Mouse (Mus musculus) monocyte, adult 2 months (primary cell): ENCODE data around the gene Hdac4.

ENCODE experiments used
- DNase-seq, 2 experiments: peaks; one replicate each; pipeline ENCODE4 v3.0.0; 2022; ENCODE audit warnings: low spot score in 2 of 2, low read depth in 1 of 2

Hdac4 gene

GRCm38 (mm10) chr1:92063271-92063670 lies 132.2 kb downstream of the Hdac4 start:
- DNase-seq = no peak

- DNase-seq = no peak
Measured at GRCm38 (mm10) chr1:92061198-92062073, 134.1 kb downstream of the Hdac4 start.

GRCm38 (mm10) chr1:92060532-92061064 lies 134.9 kb downstream of the Hdac4 start:
- no peak for DNase-seq

- DNase-seq = no peak
Measured at GRCm38 (mm10) chr1:92059571-92059970, 135.9 kb downstream of the Hdac4 start.

- DNase-seq = no peak
Measured at GRCm38 (mm10) chr1:92058731-92059425, 136.6 kb downstream of the Hdac4 start.

GRCm38 (mm10) chr1:92057068-92057467 lies 138.4 kb downstream of the Hdac4 start:
- DNase-seq = no peak

- DNase-seq = no peak
Measured at GRCm38 (mm10) chr1:92055149-92055548, 140.3 kb downstream of the Hdac4 start.

GRCm38 (mm10) chr1:92052190-92052589 lies 143.3 kb downstream of the Hdac4 start:
- peak; percentile 78 for DNase-seq

GRCm38 (mm10) chr1:92051489-92052062 lies 143.9 kb downstream of the Hdac4 start:
- DNase-seq = no peak

- no peak for DNase-seq
Measured at GRCm38 (mm10) chr1:92050992-92051391, 144.5 kb downstream of the Hdac4 start.

- no peak for DNase-seq
Measured at GRCm38 (mm10) chr1:92050566-92050965, 144.9 kb downstream of the Hdac4 start.

- DNase-seq = no peak
Measured at GRCm38 (mm10) chr1:92048415-92049354, 146.8 kb downstream of the Hdac4 start.

- DNase-seq = no peak
Measured at GRCm38 (mm10) chr1:92045671-92046070, 149.8 kb downstream of the Hdac4 start.

GRCm38 (mm10) chr1:92044868-92045267 lies 150.6 kb downstream of the Hdac4 start:
- DNase-seq = no peak

- no peak for DNase-seq
Measured at GRCm38 (mm10) chr1:92043989-92044388, 151.5 kb downstream of the Hdac4 start.

- DNase-seq = no peak
Measured at GRCm38 (mm10) chr1:92042126-92042525, 153.4 kb downstream of the Hdac4 start.

- DNase-seq = no peak
Measured at GRCm38 (mm10) chr1:92041290-92041689, 154.2 kb downstream of the Hdac4 start.

- DNase-seq = no peak
Measured at GRCm38 (mm10) chr1:92038714-92039113, 156.8 kb downstream of the Hdac4 start.

GRCm38 (mm10) chr1:92037039-92037438 lies 158.5 kb downstream of the Hdac4 start:
- DNase-seq = no peak

GRCm38 (mm10) chr1:92035770-92036169 lies 159.7 kb downstream of the Hdac4 start:
- no peak for DNase-seq

GRCm38 (mm10) chr1:92034247-92034646 lies 161.3 kb downstream of the Hdac4 start:
- peak in 1 of 2 experiments; percentile 27 for DNase-seq
